Mouse (Mus musculus) limb, embryonic 11.5 days (tissue): ENCODE data around the gene Ganc. TPM values are rescaled to one million over a fixed set of nuclear protein-coding genes. Genes with fewer than 3 reads are reported as not detected.
A peak's percentile ranks its signal among the peaks of the same experiment; 100 is the strongest.

ENCODE experiments used
- ATAC-seq: fragments of 200-750 bp; cut with Nextera tagmentation; 2 replicates; pipeline ENCODE4 v1.8.0; 2017; ENCODE audit warnings: low read depth; ENCODE audit not compliant: insufficient number of reproducible peaks, low FRiP score, low TSS enrichment
- DNase-seq: peaks from one replicate; pipeline ENCODE4 v3.0.0-alpha.2; 2015; ENCODE audit warnings: low spot score
- H3K27ac ChIP-seq: fragments of 300-500 bp; sonication (generic); replicated peaks from 2 replicates; pipeline ENCODE4 v1.5.1; 2014; ENCODE audit warnings: low read depth, mild to moderate bottlenecking, low read length
- H3K27me3 ChIP-seq: fragments of 300-500 bp; sonication (generic); 2 replicates; pipeline ENCODE4 v1.6.1; 2014; ENCODE audit warnings: mild to moderate bottlenecking, low read length, mixed read lengths; ENCODE audit not compliant: control insufficient read depth, insufficient read depth
- H3K36me3 ChIP-seq: fragments of 300-500 bp; sonication (generic); 2 replicates; pipeline ENCODE4 v1.6.1; 2014; ENCODE audit warnings: mild to moderate bottlenecking, low read length, moderate library complexity, mixed read lengths; ENCODE audit not compliant: control insufficient read depth, insufficient read depth
- H3K4me1 ChIP-seq: fragments of 300-500 bp; sonication (generic); 2 replicates; pipeline ENCODE4 v1.6.1; 2014; ENCODE audit warnings: low read length, mixed read lengths; ENCODE audit not compliant: control insufficient read depth, insufficient read depth
- H3K4me2 ChIP-seq: fragments of 300-500 bp; sonication (generic); 2 replicates; pipeline ENCODE4 v1.6.1; 2014; ENCODE audit warnings: low read depth, mild to moderate bottlenecking, moderate library complexity; ENCODE audit not compliant: severe bottlenecking
- H3K4me3 ChIP-seq: fragments of 300-500 bp; sonication (generic); 2 replicates; pipeline ENCODE4 v1.5.1; 2014; ENCODE audit warnings: low read depth, low read length
- H3K9ac ChIP-seq: fragments of 300-500 bp; sonication (generic); 2 replicates; pipeline ENCODE4 v1.6.1; 2014; ENCODE audit warnings: mild to moderate bottlenecking, low read length
- H3K9me3 ChIP-seq: fragments of 300-500 bp; sonication (generic); 2 replicates; pipeline ENCODE4 v1.6.1; 2016; ENCODE audit warnings: low read length; ENCODE audit not compliant: control insufficient read depth
- WGBS: fragments of 180-500 bp; shearing (Covaris S2); extraction: QIAGEN DNeasy Blood & Tissue Kit; methylation state at CpG from one replicate; pipeline ENCODE4 v1.1.7; 2014; 5-methylcytosine and 5-hydroxymethylcytosine counted together
- polyA plus RNA-seq: library from polyadenylated mRNA; unstranded; fragments of >200 nt; fragmentation: Nextera tagmentation; extraction: Ambion mirVana; gene quantifications from 2 replicates; pipeline ENCODE4 v1.2.1, GENCODE M21; 2014

Gene Ganc
- polyA plus RNA-seq, 1 experiment from 2014 or later, result 6.6 TPM

DNA sequence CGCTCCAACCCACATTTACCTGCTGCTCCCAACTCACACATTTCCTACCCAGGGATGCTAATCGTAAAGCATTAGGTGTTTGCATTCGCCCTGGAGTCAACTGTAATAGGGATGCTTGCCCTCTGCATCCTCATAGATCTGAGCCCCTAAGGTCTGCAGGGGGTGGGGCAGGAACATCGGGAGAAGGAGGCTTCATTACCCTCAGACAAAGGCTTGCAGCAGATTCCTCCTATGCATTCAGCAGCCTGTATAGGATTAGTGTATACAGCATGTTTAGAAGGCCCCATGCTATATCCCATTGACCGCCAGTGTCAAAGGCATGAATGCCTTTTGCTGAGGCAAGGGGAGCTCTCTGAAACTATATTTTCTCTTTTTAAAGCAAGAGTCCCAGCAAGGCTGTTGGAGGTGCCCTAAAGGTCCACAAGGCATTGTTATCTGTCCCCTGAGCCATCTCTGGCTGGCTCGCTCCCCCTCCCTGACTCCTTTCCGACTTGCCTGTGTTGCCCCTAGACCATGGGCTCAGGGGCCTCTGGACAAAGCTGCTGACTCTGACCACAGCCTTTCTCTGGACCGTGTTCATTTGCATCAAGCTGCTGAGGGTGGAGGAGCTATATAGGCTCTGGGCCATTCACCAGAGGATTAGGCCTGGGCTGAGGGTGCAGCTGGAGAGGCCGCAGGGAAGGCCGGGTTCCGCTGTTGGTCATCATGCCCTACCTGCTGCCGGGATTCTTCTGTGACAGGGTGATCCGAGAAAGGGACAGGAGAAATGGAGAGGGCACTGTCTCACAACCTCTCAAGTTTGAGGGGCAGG is 72.8 kb downstream of the Ganc start:
- Histone ChIP-seq H3K9ac (no peak overlapping the region), H3K4me1 (no peaks in the 10 kb centered on the region), H3K27me3 (no peaks in the 10 kb centered on the region), H3K9me3 (no peaks in the 10 kb centered on the region), H3K27ac (no peak overlapping the region), H3K4me3 (no peak overlapping the region), H3K4me2 (no peak overlapping the region), H3K36me3 (no peaks in the 10 kb centered on the region)
- DNase-seq (no peak), ATAC-seq (no peak)
- WGBS, result 82% methylated on average over 13 of the region's 13 CpGs

DNA sequence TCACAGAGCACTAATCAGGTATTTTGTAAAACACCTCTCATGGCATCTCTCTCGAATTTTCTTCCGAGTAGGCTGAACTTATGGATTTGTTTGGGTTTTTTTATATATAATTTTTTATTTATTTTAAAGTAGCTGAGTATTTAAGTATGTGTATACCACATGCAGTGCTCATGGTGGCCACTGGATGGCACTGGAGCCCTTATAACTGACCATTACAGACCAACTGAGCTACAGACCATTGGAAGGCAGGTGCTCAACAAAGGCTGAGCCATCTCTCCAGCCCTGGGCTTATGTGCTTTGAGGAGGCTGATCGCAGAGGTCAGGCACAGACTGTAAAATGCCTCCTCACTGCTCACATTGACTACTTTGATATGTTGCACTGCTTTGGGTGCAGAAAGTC is 74.9 kb downstream of the Ganc start:
- DNase-seq (peak; percentile 73), ATAC-seq (no peak)
- no peak overlapping the region for H3K4me3 ChIP-seq
- no peak overlapping the region for H3K4me2 ChIP-seq
- no peaks in the 10 kb centered on the region for H3K9me3 ChIP-seq
- H3K27ac ChIP-seq, result no peak overlapping the region
- H3K9ac ChIP-seq, result no peak overlapping the region
- no peaks in the 10 kb centered on the region for H3K27me3 ChIP-seq
- 62% methylated on average over 3 of the region's 3 CpGs for WGBS
- H3K36me3 ChIP-seq, result no peaks in the 10 kb centered on the region
- no peaks in the 10 kb centered on the region for H3K4me1 ChIP-seq

DNA sequence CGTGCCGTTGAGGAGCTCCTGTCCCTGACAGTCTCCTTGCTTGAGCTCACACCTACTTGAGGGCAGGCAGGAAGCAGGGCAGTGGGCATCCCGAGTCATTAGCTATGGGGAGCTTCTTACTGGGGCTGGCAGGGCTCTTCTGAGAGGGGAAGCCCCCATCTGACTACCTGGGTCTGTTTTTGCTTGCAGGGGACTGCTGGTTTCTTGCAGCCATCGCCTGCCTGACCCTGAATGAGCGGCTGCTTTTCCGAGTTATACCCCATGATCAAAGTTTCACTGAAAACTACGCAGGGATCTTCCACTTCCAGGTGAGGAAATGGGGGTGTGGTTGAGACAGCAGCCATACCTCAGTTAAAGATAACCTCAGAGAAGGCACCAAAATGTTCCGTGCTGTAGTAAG is 78.2 kb downstream of the Ganc start:
- Histone ChIP-seq H3K4me1 (no peaks in the 10 kb centered on the region), H3K9ac (no peak overlapping the region), H3K4me3 (no peak overlapping the region), H3K9me3 (no peaks in the 10 kb centered on the region), H3K4me2 (no peak overlapping the region), H3K36me3 (no peaks in the 10 kb centered on the region), H3K27me3 (no peaks in the 10 kb centered on the region), H3K27ac (no peak overlapping the region)
- ATAC-seq (no peak), DNase-seq (no peak)
- 66% methylated on average over 8 of the region's 8 CpGs for WGBS

DNA sequence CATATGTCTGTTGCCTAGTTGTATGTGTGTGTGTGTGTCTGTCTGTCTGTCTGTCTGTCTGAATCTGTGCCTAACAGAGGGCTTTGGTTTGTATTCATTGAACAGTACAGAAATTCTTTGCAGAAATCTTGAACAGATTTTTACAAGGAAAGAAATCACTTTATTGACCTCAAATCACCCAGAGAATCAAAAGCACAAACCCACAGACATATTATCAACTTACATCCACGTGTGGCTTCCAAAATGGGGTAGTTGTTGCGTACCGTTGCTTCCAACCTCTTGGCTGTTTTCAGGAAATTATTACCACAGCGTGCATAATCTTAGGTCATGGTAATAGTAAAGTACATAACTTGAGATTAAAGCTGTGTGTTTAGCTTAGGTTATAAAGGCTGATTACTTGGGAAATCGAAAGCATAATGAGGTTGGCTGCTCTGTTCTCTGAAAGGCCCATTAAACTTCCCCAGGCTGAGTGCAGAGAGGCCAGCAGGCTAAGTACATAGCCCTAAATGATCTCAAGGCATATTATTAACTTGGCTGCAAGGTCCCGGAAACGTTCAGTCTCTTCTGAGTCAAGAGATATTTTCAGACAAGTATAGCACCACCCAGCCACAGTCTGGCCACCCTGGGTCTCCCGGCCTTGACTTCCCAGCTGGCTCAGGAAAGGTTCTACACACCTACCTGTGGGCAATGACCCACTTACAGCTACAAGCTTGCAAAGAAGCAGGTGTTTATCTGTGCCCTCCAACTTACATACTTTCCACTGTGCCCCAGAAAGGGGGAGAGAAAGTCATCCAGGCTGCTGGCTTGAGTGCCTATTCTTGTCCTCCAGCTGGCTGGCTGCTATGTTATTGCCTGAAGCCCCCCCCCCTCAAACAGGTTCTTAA is 79.1 kb downstream of the Ganc start:
- no peak for DNase-seq
- no peak overlapping the region for H3K27ac ChIP-seq
- ATAC-seq, result no peak
- H3K9me3 ChIP-seq, result no peaks in the 10 kb centered on the region
- H3K36me3 ChIP-seq, result no peaks in the 10 kb centered on the region
- H3K4me3 ChIP-seq, result no peak overlapping the region
- no peak overlapping the region for H3K4me2 ChIP-seq
- H3K4me1 ChIP-seq, result no peaks in the 10 kb centered on the region
- WGBS, result 73% methylated on average over 8 of the region's 8 CpGs
- no peaks in the 10 kb centered on the region for H3K27me3 ChIP-seq
- H3K9ac ChIP-seq, result no peak overlapping the region

DNA sequence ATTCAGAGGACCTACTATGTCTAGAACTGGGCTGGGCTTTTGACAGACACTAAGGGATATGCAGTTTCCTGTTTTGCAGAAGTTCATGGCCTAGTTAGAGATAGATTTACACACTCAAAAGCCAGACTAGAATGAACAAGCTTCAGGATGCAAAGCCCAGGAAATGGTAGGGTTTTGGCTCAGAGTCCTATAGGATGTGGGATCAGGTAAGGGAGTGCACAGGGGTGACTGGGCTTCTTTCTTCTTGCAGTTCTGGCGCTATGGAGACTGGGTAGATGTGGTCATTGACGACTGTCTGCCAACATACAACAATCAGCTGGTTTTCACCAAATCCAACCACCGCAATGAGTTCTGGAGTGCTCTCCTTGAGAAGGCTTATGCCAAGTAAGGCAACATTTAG is 80.5 kb downstream of the Ganc start:
- WGBS, result 78% methylated on average over 3 of the region's 3 CpGs
- H3K4me2 ChIP-seq, result no peak overlapping the region
- no peaks in the 10 kb centered on the region for H3K4me1 ChIP-seq
- H3K9ac ChIP-seq, result no peak overlapping the region
- DNase-seq, result no peak
- H3K27ac ChIP-seq, result no peak overlapping the region
- no peak for ATAC-seq
- H3K36me3 ChIP-seq, result no peaks in the 10 kb centered on the region
- no peaks in the 10 kb centered on the region for H3K27me3 ChIP-seq
- H3K9me3 ChIP-seq, result no peaks in the 10 kb centered on the region
- no peak overlapping the region for H3K4me3 ChIP-seq

DNA sequence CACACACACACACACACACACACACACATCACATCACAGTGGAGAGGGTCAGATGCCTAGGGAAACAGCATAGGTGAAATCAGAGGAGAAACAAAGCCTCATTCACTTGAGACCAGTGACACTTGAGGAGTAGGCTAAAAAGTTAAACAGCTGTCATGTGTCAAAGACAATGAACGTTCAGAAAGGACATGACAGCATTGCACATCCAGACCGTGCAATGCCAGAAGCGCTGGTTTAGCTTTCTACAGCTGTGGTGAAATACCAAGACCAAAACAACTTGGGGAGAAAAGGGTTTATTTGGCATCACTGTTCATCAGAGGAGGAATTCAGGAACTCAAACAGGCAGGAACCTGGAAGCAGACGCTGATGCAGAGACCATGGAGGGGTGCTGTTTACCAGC is 89.6 kb downstream of the Ganc start:
- Histone ChIP-seq H3K9ac (no peak overlapping the region), H3K9me3 (no peaks in the 10 kb centered on the region), H3K4me3 (no peak overlapping the region), H3K27ac (no peak overlapping the region), H3K36me3 (no peaks in the 10 kb centered on the region), H3K27me3 (no peaks in the 10 kb centered on the region), H3K4me2 (no peak overlapping the region), H3K4me1 (no peaks in the 10 kb centered on the region)
- DNase-seq (no peak), ATAC-seq (no peak)
- 74% methylated on average over 4 of the region's 4 CpGs for WGBS

DNA sequence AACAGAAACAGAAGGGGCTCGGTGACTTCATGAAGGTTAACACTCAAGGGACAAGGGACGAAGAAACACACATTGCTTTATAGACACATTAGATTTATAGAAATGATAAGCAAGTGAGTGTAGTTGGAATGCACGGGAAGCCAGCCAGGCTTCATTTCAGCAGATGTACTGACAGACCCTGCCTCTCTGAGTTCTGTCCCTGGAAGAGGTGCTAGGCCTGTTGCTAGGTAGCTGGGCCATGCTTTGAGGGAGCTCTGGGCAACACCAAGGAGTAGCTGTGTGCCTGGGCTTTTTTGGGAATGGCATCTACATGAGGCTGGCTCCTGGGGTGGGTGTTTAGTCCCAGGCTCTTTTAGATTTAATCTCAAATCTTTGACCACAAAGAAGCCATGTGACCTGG is 92.8 kb downstream of the Ganc start:
- ATAC-seq (no peak), DNase-seq (no peak)
- no peak overlapping the region for H3K27ac ChIP-seq
- H3K4me1 ChIP-seq, result no peaks in the 10 kb centered on the region
- H3K27me3 ChIP-seq, result no peaks in the 10 kb centered on the region
- H3K9ac ChIP-seq, result no peak overlapping the region
- H3K36me3 ChIP-seq, result no peaks in the 10 kb centered on the region
- no peak overlapping the region for H3K4me3 ChIP-seq
- H3K4me2 ChIP-seq, result no peak overlapping the region
- H3K9me3 ChIP-seq, result no peaks in the 10 kb centered on the region
- 85% methylated on average over 3 of the region's 3 CpGs for WGBS

DNA sequence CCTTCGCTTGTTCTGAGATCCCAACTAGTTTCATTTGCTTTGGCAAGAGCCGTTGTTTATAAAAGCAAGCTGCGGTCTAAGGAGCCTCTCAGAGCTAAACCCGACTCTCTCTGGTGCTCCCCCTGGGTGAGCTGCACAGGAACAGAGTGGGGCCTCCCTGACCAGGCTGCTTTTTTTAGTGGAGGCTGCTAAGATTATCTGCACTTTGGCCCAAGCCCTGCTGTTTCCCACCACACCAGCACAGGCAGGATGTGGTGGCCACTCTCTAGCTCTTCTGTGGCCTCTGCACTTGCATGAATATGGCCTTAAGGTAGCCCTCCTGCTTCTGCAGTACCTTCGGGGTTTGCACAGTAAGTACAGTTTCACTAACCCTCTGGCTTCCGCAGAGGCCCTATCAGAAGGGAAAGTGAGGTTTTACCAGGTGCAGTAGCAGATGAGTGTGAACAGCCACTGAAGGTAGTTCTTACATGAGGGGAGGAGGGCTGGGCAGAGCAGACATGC is 96.3 kb downstream of the Ganc start:
- Histone ChIP-seq H3K4me1 (no peaks in the 10 kb centered on the region), H3K4me3 (no peak overlapping the region), H3K27me3 (no peaks in the 10 kb centered on the region), H3K36me3 (no peaks in the 10 kb centered on the region; the same call in 1 of the 2 replicates), H3K27ac (no peak overlapping the region), H3K9me3 (no peaks in the 10 kb centered on the region), H3K9ac (no peak overlapping the region), H3K4me2 (no peak overlapping the region)
- DNase-seq (no peak), ATAC-seq (no peak)
- 73% methylated on average over 6 of the region's 6 CpGs for WGBS
